Mouse (Mus musculus): ENCODE results near the gene Ucp2. TPM values are rescaled to one million over a fixed set of nuclear protein-coding genes. Genes with fewer than 3 reads are reported as not detected.
A peak's percentile ranks its signal among the peaks of the same experiment; 100 is the strongest.
"Not testable (repeated sequence)": the region's sequence is repeated elsewhere in the genome, so short reads cannot be mapped to it uniquely, and the experiment has no call there.

The Ucp2 gene
- total RNA-seq, 1 experiment from 2014 or later: 115 TPM

DNA sequence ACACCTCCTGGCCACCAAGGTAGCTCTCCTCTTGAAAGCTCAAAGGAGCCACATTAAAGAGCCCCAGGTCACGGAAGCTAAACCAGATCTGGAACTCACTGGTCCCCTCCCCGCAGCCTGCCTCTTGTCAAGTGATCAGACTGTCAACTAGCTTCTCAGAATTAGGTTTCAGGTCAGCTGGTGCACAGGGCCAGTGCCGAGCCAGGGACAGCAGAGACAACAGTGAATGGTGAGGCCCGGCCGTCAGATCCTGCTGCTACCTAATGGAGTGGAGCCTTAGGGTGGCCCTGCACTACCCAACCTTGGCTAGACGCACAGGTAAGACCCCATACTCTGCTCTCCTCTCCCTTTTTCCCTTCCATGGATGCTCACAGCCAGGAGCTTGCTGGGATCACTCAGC is 20.4 kb upstream of the Ucp2 start, which contains the start of gene Ucp3:
TSS of gene Ucp3 (plus strand) at position 214 of the 400 bp plus-strand sequence.
- ATAC-seq (replicated peaks in 1 of 2; ENCODE audit: insufficient read depth in 1 of 2, low FRiP score in 2 of 2, low TSS enrichment in 1 of 2, low read depth in 1 of 2, poor library complexity in 2 of 2, severe bottlenecking in 2 of 2): no peak

DNA sequence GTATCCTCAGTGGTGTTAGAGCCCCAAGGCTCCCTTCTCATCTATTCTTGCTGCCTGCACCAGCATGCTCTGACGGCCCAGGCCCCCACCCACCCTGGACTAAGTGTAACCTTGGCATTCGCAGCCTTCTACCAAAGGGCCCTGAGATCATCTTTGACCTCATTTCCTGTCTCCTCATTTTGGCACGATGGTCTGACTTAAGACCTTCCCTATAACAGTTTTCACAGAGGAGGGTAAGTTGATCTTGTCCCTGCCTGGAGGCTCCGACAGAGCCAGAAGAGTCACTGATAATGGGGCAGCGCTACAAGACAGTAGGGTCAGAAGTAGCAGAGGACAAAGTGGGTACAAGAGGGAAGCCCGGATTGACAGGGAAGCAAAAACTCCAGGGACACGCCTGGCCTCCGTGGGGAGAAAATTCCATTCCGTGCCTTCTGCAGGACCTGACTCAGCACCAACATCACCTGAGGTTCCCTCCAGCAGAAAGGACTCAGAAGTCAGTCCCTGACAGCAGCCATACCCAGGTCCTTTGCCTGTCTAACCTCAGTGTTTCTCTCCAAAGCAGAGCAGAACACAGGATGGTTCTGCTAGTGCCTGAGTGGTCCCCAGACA is 19.2 kb upstream of the Ucp2 start:
- no peak for ATAC-seq (replicated peaks in 1 of 2; ENCODE audit: insufficient read depth in 1 of 2, low FRiP score in 2 of 2, low TSS enrichment in 1 of 2, low read depth in 1 of 2, poor library complexity in 2 of 2, severe bottlenecking in 2 of 2)

DNA sequence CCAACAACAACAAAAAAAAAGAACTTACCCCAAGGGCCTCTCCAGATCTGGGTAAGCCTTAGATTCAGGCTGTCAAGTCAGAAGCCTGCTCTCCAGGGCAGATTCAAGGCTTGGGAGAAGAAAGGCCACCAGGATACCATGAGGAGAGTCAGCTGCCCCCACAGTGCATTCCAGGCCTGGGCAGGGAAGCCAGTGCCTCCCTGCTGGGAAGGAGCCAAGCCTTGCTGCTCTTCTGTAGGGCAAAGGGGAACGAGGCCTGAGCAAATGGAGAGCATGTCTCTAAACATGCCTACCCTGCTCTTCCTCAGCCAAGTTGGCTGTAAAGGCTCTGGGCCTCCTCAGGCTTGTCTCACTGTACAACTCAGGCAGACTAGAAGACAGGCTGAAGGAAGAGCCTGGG is 18.5 kb upstream of the Ucp2 start:
- no peak for ATAC-seq (replicated peaks in 1 of 2; ENCODE audit: insufficient read depth in 1 of 2, low FRiP score in 2 of 2, low TSS enrichment in 1 of 2, low read depth in 1 of 2, poor library complexity in 2 of 2, severe bottlenecking in 2 of 2)

DNA sequence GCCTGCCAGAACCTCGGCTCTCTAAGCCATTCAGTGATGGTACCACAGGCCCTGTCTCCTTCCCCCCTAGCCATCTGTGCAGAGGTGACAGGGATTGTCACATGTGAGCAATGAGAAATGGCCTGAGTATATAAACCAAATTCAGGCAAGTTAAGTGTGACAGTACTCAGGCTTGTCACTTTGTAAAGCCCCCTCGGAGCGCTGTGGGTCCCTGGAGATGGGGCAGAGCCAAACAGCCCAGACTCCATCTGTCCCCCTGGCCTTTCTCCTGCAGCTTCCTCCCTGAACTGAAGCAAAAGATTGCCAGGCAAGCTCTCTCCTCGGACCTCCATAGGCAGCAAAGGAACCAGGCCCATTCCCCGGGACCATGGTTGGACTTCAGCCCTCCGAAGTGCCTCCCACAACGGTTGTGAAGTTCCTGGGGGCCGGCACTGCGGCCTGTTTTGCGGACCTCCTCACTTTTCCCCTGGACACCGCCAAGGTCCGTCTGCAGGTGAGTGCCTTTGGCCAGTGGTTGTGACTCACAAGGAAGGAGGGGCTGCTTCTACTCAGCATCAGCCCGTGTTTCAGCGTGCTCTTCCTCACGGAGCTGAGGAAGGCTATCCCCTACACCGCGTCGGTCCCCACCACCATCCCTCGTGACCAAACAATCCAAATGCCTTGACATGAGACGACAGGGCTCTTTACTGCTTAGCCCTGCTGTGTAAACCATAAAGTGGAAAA is 13.9 kb upstream of the Ucp2 start:
- ATAC-seq (replicated peaks in 1 of 2; ENCODE audit: insufficient read depth in 1 of 2, low FRiP score in 2 of 2, low TSS enrichment in 1 of 2, low read depth in 1 of 2, poor library complexity in 2 of 2, severe bottlenecking in 2 of 2): no peak

DNA sequence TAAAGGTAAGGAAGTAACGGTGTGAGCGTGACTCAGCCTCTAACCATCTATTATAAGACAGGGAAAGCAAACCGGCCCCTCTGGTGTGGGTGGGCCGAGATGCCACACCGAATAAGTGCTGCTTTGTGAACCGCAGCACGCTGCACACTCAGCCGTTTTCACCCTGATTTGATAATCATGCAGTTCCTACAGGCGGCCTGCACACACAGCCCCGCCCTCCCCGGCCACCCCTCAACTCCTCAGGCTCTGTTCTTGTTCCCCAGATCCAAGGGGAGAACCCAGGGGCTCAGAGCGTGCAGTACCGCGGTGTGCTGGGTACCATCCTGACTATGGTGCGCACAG is 13.3 kb upstream of the Ucp2 start:
- ATAC-seq (replicated peaks in 1 of 2; ENCODE audit: insufficient read depth in 1 of 2, low FRiP score in 2 of 2, low TSS enrichment in 1 of 2, low read depth in 1 of 2, poor library complexity in 2 of 2, severe bottlenecking in 2 of 2): no peak

DNA sequence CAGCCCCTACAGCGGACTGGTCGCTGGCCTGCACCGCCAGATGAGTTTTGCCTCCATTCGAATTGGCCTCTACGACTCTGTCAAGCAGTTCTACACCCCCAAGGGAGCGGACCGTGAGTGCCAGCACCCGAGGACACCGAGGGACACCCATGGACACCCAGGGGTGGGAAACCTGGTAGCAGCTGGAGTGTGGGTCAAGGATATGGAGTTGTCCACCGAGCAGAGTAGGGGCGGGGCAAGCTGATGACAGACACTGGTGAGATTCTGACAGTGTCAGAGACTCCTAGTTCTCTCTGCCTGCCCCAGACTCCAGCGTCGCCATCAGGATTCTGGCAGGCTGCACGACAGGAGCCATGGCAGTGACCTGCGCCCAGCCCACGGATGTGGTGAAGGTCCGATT is 13.0 kb upstream of the Ucp2 start:
- ATAC-seq (replicated peaks in 1 of 2; ENCODE audit: insufficient read depth in 1 of 2, low FRiP score in 2 of 2, low TSS enrichment in 1 of 2, low read depth in 1 of 2, poor library complexity in 2 of 2, severe bottlenecking in 2 of 2): no peak

DNA sequence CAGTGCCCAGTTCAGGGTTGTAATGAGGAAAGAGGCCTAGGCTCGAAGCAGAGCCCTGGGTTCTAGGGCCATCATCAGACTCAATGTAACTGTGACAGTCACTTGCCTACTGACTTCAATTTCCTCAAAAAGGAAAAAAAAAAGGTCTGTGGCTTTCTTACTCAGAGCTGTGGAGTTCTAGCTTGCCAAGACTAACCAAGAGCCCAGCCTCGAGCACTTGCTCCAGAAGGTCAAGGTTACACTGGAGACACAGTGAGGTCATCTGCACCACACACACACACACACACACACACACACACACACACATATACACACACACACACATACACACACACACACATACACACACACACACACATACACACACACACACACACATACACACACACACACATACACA is 11.1 kb upstream of the Ucp2 start:
- not testable (repeated sequence) for ATAC-seq (replicated peaks in 1 of 2; ENCODE audit: insufficient read depth in 1 of 2, low FRiP score in 2 of 2, low TSS enrichment in 1 of 2, low read depth in 1 of 2, poor library complexity in 2 of 2, severe bottlenecking in 2 of 2)

DNA sequence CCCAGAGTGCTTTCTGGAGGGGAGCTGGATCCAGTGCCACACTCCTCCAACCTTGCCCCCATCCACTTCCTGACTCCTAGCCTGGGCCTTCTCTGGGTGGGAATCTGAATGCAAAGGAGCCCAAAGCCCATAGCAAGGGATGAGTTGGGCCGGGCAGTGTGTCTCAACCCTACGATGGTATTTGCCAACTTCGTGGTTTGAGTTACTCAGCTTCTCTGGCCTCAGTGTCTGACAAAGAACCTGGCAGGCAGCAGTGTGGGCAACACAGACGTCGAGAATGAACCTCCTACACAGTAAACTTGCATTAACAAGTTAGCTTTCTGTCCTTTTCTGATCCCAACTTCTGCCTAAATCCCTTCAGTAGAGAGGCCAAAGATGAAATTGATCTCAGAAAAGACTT is 8.6 kb upstream of the Ucp2 start:
- no peak; a peak in 1 of 4 replicates for ATAC-seq (replicated peaks in 1 of 2; ENCODE audit: insufficient read depth in 1 of 2, low FRiP score in 2 of 2, low TSS enrichment in 1 of 2, low read depth in 1 of 2, poor library complexity in 2 of 2, severe bottlenecking in 2 of 2)

DNA sequence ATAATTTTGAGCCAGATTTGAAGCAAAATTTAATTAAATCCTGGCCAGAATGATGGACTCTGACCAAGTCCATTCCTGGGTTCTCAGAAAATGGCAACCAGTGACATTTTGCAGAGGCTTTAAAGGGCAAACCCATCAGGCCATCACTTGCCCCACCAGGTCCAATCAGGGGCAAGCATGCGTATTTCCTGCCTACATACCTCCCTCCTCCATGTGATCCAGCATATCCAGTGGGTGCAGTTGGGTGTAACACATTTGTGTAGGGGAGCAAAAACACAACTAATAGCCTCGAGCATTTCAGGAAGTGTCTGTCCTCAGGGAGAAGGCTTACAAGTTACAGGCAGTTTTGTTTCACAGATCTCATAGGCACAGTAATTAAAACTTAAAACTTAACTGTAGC is 5.8 kb upstream of the Ucp2 start:
- no peak for ATAC-seq (replicated peaks in 1 of 2; ENCODE audit: insufficient read depth in 1 of 2, low FRiP score in 2 of 2, low TSS enrichment in 1 of 2, low read depth in 1 of 2, poor library complexity in 2 of 2, severe bottlenecking in 2 of 2)

DNA sequence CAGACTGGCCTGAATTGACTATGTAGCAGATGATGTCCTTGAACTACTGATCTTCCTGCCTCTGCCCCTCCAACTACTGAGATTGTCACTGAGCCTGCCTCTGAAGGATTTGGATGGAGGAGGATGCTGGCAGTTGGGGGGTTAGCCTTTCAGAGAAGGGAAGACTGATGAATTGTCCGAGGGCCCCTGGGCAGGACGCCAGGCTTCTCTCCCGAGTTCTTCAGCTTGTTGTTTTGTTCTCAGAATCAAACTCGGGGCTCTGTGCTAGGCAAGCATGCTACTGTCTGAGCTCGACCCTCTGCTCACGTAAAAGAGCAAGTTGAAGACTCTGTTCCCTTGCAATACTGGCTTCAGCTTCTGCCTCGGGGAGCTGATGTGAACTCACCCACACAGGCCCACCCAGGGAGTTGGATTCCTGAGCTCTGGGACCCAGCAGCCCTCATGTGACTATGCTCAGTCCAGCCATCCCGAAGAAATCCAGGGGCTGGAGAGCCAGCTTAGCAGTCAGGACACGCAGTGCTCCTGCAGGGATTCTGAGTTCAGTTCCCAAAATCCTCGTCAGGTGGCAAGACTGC is 4.6 kb upstream of the Ucp2 start:
- no peak for ATAC-seq (replicated peaks in 1 of 2; ENCODE audit: insufficient read depth in 1 of 2, low FRiP score in 2 of 2, low TSS enrichment in 1 of 2, low read depth in 1 of 2, poor library complexity in 2 of 2, severe bottlenecking in 2 of 2)

DNA sequence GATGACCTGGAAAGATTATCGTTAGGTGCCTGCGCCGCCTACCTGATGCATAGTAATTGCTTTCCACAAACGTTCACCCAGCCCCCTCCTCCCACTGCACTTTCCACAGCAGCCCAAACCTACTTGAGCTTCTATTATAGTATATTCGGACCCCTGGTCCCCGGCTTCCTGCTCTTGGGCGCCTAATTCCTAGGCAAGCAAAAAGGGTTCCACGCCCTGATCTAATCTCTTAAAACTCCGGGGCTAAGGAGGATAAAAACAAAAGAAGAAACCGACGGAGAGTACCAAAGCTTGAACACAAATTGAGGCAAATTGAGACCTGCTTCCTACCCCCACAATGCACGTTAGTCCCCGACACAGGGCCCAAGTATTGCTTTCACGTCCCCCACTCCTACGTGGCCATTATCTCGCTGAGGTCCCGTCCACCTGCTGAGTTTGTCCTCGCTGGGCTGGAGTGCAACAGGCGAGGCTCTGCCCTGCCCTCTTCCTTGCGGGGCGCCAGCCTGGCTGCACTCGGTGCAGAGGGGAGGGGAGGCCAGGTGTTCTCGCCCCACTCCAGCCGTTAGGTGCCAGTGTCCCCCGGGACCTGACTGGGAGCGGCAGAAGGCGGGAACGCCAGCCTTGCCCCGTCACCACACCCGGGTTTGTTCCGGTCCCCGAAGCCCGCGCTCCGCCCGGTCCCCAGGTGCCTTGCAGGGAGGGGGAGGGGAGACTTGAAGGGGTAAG is 583 bp upstream of the Ucp2 start:
- peak in 1 of 2 experiments; percentile 3; a peak in 2 of 4 replicates for ATAC-seq (replicated peaks in 1 of 2; ENCODE audit: insufficient read depth in 1 of 2, low FRiP score in 2 of 2, low TSS enrichment in 1 of 2, low read depth in 1 of 2, poor library complexity in 2 of 2, severe bottlenecking in 2 of 2)

DNA sequence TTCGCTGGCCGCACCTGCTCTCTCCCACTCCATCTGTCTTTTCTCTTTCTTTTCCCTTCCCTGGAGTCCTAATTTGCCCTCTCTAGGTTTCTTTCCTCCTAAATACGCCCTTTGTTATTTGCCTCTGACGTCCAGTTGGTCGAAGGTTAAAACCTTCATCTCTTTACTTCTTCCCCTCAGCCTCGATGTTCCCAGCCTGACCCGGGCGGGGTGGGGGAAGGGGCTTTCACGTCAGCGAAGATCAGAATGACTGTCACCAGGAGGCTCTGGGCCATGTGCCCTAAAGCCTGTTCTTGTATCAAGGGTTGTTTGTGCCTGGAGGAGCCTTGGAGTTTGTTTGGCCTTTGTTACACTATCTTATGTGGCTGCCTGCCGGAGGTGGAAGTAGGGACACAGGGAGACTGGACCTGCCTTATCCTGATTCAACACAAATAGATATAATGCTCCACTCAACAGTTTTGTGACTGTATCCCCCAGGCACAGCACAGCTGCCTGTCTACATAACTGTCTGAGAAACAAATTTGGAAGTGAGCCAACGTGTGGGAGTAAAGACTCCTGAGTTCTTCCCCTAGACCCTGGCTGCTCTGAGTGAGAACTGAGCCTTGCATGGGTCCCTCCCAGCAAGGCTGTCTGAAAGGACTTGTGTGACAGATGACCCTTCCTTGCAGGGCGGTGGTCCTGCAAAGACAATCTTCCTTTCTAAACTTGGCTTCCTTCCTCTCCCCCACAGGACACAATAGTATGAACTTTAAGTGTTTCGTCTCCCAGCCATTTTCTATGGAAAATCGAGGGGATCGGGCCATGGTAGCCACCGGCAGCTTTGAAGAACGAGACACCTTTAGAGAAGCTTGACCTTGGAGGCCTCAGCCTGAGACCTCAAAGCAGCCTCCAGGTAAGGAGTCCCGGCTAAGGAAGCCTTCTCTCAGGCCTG is 612 bp downstream of the Ucp2 start:
- peak in 1 of 2 experiments; percentile 3; a peak in 1 of 4 replicates for ATAC-seq (replicated peaks in 1 of 2; ENCODE audit: insufficient read depth in 1 of 2, low FRiP score in 2 of 2, low TSS enrichment in 1 of 2, low read depth in 1 of 2, poor library complexity in 2 of 2, severe bottlenecking in 2 of 2)

DNA sequence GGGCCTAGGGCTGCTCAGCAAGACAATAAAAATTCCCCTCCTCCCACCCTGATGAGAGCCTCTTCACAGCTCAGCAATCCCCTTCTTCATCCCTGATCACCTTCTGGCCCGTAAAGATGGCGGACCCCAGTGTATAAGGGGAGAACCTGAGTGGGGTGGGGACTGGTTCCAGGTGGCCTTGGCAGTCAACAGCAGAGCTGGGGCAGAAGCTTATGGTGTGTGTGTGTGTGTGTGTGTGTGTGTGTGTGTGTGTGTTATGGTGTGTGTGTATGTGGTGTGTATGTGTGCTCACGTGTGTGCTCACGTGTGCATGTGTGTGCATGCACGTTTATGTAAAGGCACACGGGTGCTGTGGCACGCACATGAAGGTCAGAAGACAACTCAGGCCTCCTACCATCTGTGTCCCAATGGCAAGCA is 1.3 kb downstream of the Ucp2 start:
- no peak for ATAC-seq (replicated peaks in 1 of 2; ENCODE audit: insufficient read depth in 1 of 2, low FRiP score in 2 of 2, low TSS enrichment in 1 of 2, low read depth in 1 of 2, poor library complexity in 2 of 2, severe bottlenecking in 2 of 2)

DNA sequence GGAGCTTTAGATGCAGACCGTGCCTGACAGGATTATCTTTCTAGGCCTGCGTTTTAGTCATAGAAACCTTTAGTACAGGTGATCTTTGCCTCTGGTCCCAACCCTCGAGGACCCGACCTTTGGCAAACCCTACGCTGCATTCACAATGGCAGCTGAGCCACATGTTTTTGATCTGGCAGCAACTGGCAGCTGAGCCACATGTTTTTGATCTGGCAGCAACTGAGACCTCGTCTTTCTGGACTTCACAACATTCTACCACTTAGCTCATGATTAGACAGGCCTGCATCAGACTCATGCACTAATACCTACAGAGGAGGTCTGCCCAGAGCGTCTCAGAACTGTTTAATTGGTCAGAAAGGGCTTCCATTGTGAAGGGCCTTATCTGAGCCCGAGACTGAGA is 1.9 kb downstream of the Ucp2 start:
- ATAC-seq (replicated peaks in 1 of 2; ENCODE audit: insufficient read depth in 1 of 2, low FRiP score in 2 of 2, low TSS enrichment in 1 of 2, low read depth in 1 of 2, poor library complexity in 2 of 2, severe bottlenecking in 2 of 2): no peak

DNA sequence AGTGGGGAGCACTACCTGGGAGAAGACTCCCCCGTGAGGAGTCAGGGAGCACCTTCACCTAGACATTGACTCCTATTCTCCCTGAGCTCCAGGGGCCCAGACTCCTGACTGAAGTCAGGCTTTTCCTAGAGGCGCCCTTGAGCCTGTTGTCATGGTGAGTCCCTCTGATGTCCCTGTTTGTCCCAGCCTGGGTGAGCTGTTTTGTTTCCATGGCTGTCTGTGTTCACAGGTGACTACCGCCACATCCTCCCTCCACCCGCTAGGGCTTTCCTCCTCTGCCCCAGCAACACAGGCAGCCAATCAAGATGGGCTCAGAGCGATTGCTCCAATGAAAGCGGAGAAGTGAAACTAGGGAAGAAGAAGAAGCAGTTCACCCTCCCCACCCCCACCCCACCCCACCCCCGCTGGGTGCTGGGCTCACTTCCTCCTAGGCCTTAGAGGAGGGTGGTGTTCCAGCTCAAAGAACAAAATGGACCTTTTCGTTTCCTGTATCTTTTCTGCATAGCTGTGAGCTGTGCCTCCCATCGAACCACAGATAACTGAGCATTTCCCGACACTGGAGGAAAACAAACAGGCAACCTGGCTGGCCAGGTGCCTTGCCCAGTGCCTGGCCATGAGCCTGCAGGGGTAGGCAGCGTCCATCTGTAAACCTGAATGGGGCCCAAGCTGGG is 2.6 kb downstream of the Ucp2 start:
- peak; percentile 69 to 80 for ATAC-seq (replicated peaks in 1 of 2; ENCODE audit: insufficient read depth in 1 of 2, low FRiP score in 2 of 2, low TSS enrichment in 1 of 2, low read depth in 1 of 2, poor library complexity in 2 of 2, severe bottlenecking in 2 of 2)

DNA sequence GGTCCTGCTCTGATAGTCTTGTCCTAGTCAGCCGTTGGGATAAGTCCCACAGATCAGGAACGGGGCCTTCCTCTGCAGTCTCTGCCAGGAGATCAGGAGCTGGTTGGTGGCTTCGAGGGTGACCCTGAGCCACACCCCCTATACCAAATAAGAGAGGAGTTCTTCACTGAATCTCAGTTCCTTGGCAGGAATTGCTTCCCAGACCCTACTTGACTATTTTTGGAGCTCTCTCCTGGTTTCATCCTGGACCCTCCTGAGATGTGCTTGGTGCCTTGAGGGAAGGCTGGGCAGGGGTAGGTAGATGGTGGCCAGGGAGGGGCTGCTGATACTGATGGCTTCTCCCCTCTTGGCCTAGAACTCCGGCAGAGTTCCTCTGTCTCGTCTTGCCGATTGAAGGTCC is 3.2 kb downstream of the Ucp2 start:
- no peak for ATAC-seq (replicated peaks in 1 of 2; ENCODE audit: insufficient read depth in 1 of 2, low FRiP score in 2 of 2, low TSS enrichment in 1 of 2, low read depth in 1 of 2, poor library complexity in 2 of 2, severe bottlenecking in 2 of 2)

DNA sequence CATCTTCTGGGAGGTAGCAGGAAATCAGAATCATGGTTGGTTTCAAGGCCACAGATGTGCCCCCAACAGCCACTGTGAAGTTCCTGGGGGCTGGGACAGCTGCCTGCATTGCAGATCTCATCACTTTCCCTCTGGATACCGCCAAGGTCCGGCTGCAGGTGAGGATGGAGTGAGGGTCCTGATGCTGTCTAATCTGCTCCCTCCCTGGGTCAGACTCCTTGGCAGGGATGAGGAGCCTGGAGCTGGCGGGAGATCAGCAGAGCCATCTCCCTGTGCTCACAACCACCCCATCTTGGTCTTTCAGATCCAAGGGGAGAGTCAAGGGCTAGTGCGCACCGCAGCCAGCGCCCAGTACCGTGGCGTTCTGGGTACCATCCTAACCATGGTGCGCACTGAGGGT is 3.7 kb downstream of the Ucp2 start:
- no peak for ATAC-seq (replicated peaks in 1 of 2; ENCODE audit: insufficient read depth in 1 of 2, low FRiP score in 2 of 2, low TSS enrichment in 1 of 2, low read depth in 1 of 2, poor library complexity in 2 of 2, severe bottlenecking in 2 of 2)

Measured in hematopoietic stem cell, adult 5-6 weeks (primary cell).